Mouse (Mus musculus) ovary, postnatal 14 days (tissue): ENCODE results near the gene Large2.
A peak's percentile ranks its signal among the peaks of the same experiment; 100 is the strongest.

Experiments used
- DNase-seq: peaks from one replicate; pipeline ENCODE4 v3.0.0; 2022; ENCODE audit warnings: low spot score

The Large2 gene

GRCm38 (mm10) chr2:92390206-92390930, 15.7 kb upstream of the Large2 start:
- no peak for DNase-seq

GRCm38 (mm10) chr2:92389645-92390044, 15.0 kb upstream of the Large2 start:
- no peak for DNase-seq

- peak; percentile 81 for DNase-seq
Observed at GRCm38 (mm10) chr2:92388891-92389641, 14.4 kb upstream of the Large2 start.

GRCm38 (mm10) chr2:92388081-92388517, 13.4 kb upstream of the Large2 start:
- DNase-seq = no peak

GRCm38 (mm10) chr2:92387646-92388045, 13.0 kb upstream of the Large2 start:
- DNase-seq = no peak

GRCm38 (mm10) chr2:92386821-92387570, 12.3 kb upstream of the Large2 start:
- no peak for DNase-seq

- no peak for DNase-seq
Observed at GRCm38 (mm10) chr2:92385113-92386051, 10.7 kb upstream of the Large2 start.

- no peak for DNase-seq
Observed at GRCm38 (mm10) chr2:92384101-92384500, 9.4 kb upstream of the Large2 start.

GRCm38 (mm10) chr2:92382759-92383158, 8.1 kb upstream of the Large2 start:
- no peak for DNase-seq

- DNase-seq = no peak
Observed at GRCm38 (mm10) chr2:92381901-92382588, 7.4 kb upstream of the Large2 start, which contains the start of gene 1700029I15Rik. Gene 1700029I15Rik (plus strand): TSS chr2:92382538.

GRCm38 (mm10) chr2:92381161-92381560, 6.5 kb upstream of the Large2 start:
- no peak for DNase-seq

- no peak for DNase-seq
Observed at GRCm38 (mm10) chr2:92380495-92381050, 5.9 kb upstream of the Large2 start.

- DNase-seq = no peak
Observed at GRCm38 (mm10) chr2:92379783-92380494, 5.3 kb upstream of the Large2 start.

- DNase-seq = no peak
Observed at GRCm38 (mm10) chr2:92377320-92377719, 2.7 kb upstream of the Large2 start.

- no peak for DNase-seq
Observed at GRCm38 (mm10) chr2:92376300-92376699, 1.6 kb upstream of the Large2 start.

GRCm38 (mm10) chr2:92375788-92376187, 1.1 kb upstream of the Large2 start:
- DNase-seq = no peak

GRCm38 (mm10) chr2:92375099-92375623, 492 bp upstream of the Large2 start:
- DNase-seq = peak; percentile 88

GRCm38 (mm10) chr2:92373437-92373813, 1.2 kb downstream of the Large2 start:
- no peak for DNase-seq

GRCm38 (mm10) chr2:92372767-92373436, 1.8 kb downstream of the Large2 start:
- no peak for DNase-seq
